Mouse (Mus musculus) brain, adult 10 weeks (tissue): ENCODE results near the gene Ccdc93. TPM values are rescaled to one million over a fixed set of nuclear protein-coding genes. Genes with fewer than 3 reads are reported as not detected.

Source experiments
- polyA plus RNA-seq: library from polyadenylated mRNA; stranded (reverse); fragments of 350-450 nt; fragmentation: Illumina TruSeq; extraction: RNeasy Lipid Tissue Mini Kit (QIAGEN cat#74804); gene quantifications from one replicate; pipeline ENCODE4 v1.2.3, GENCODE M21; 2015; ENCODE audit warnings: low read depth, low replicate concordance

The Ccdc93 gene
- polyA plus RNA-seq = 12.7 TPM

DNA sequence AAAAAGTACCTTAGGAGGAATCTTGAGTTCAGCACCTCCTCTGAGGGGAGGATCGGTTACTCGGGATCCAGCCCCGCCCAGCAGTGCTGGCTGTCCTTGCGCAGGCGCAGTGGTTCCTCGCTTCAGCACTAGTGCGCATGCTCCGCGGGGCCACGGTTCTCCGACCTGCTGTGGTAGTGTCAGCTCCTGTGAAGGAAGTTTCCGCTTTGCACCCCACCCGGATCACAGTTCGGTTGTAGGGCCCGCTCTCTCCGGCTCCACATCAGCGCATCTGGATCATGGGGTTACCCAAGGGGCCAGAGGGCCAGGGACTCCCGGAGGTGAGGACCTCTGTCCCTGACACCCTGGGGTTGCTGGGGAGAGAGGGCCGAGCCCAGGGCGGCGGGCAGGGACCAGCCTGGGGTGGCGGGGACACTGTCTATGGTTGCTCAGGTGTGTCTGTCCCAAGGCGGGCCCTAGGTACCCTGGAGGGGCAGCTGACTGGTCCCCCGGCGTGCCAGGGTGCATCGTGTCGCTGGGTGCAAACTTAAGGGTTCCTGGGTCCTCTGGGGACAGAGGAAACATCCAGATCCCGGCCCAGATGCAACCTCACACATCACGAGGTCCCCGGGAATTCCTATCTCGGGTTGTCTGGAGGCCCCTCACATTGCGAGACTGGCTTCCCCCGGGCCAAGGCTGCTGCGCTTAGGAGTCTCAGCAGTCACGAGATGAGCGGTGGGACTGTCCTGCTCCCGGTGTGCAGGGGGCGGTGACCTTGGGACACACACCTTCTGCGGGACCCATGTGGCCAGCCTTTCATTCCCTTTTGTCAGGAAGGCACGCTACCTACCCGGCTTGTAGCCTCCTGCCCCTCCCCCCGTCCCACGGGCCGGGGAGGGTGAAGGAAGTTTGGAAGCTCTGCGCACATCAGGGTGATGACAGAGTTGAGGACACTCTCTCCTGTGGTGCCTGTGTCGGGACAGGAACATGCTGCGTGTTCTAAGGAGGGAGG is at the start of gene Ccdc93:
TSS of gene Ccdc93 (plus strand) at position 112 of the 991 bp plus-strand sequence.

DNA sequence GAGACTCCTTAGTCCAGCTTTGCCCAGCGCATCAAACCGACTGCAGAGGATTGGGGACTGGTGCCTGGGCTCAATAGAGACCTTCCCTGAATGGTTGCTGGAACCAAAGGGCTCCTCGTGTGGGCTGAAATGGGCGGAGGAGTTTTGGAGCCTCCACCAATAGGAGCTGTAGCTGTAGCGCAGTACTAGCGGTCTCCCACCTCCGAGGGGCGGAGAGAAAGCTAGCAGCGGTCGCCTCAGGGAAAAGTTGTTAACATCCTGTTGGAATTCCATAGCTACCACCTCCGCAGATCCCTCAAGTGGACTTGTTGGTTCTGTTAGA is 97.5 kb downstream of the Ccdc93 start, which contains the start of gene Htr5b:
TSS of gene Htr5b (minus strand) at position 67 of the 322 bp plus-strand sequence.

Other genes starting within 250 kb of the Ccdc93 start
- gene Insig2, start 98.5 kb upstream of the Ccdc93 start, polyA plus RNA-seq = 69.9 TPM
- gene Htr5b, start 97.4 kb downstream of the Ccdc93 start, polyA plus RNA-seq = 2.9 TPM
- gene Ddx18, start 136.9 kb downstream of the Ccdc93 start, polyA plus RNA-seq = 25.1 TPM